Mouse (Mus musculus) B cell, adult (primary cell): ENCODE results near the gene Paqr6. TPM values are rescaled to one million over a fixed set of nuclear protein-coding genes. Genes with fewer than 3 reads are reported as not detected.

ENCODE experiments used
- total RNA-seq: library from RNA; stranded (reverse); gene quantifications from 4 replicates; pipeline ENCODE4 v1.2.4, GENCODE M21; 2023; ENCODE audit not compliant: inconsistent age

The Paqr6 gene
- total RNA-seq = 1.6 to 3.6 TPM (median 1.6 TPM) in 3 of 4 replicates, not detected in the other

GRCm38 (mm10) chr3:88364337-88364736, at the start of gene Paqr6:
Paqr6 (plus strand) TSS chr3:88364584.

DNA sequence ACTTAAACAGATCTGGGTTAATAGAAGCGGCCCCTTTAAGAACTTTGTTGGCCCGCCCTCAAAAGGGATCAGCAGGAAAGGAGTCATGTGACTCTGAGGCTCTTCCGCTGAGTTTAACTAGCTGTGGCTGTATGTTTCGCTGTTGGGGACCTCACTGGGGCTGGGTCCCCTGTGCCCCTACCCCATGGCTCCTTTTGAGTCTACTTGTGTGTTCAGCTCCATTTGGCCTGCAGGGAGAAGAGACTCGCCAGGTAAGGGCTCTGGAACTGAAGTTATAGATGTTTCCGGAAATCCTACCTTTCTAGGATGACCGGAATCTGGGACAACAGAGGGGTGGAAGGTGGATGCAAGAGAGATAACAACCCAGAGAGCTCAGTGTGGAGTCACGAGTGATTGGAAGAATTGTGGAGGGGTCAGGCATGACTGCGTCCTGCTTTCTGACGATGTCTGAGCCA, 39.4 kb upstream of the Paqr6 start, which contains the start of gene Glmp:
Glmp (plus strand) TSS at position 73 of the 455 bp plus-strand sequence.

GRCm38 (mm10) chr3:88336058-88337013, 28.0 kb upstream of the Paqr6 start, which contains the start of the genes Tmem79 and Smg5:
Tmem79 (minus strand) TSS chr3:88336148.
Smg5 (plus strand) TSS chr3:88336260.

DNA sequence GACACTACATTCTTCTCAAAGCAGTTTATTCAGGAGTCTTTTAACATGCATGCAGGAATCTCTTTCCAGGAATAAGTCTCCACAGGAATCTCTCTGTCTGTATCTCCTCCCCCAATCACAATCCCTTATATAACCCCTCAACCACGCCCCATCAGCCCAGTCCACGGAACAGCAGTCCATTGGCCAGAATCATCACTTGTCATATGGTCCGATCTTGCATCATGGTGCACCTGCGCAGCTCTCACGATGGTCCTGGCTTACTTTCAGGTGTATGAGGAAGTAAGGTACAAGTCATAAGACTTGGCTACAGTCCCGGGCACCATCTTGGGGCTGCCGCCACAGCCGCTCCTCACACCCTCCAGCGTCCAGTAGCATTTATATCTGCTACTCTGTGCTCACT, 8.3 kb downstream of the Paqr6 start, which contains the start of gene Bglap3:
Bglap3 (minus strand) TSS at position 101 of the 400 bp plus-strand sequence.

DNA sequence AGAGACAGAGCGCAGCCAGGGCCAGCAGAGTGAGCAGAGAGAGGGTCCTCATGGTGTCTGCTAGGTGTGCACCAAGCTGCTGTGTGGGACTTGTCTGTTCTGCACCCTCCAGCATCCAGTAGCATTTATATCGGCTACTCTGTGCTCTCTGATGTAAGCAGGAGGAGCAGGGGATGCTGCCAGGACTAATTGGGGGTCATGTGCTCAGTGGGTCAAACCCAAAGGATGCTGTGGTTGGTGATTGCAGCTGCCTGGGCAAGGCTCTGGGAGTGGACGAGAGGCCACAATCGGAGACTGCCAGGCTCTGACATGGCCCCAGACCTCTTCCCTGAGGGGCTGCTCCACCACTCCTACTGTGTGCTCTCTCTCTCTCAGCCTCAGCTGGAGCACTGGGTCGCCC, 14.2 kb downstream of the Paqr6 start, which contains the start of gene Bglap2:
Bglap2 (minus strand) TSS at position 101 of the 400 bp plus-strand sequence.

DNA sequence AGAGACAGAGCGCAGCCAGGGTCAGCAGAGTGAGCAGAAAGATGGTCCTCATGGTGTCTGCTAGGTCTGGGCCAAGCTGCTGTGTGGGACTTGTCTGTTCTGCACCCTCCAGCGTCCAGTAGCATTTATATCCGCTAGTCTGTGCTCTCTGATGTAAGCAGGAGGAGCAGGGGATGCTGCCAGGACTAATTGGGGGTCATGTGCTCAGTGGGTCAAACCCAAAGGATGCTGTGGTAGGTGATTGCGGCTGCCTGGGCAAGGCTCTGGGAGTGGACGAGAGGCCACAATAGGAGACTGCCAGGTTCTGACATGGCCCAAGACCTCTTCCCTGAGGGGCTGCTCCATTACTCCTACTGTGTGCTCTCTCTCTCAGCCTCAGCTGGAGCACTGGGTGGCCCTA, 20.0 kb downstream of the Paqr6 start, which contains the start of gene Bglap:
Bglap (minus strand) TSS at position 101 of the 400 bp plus-strand sequence.

DNA sequence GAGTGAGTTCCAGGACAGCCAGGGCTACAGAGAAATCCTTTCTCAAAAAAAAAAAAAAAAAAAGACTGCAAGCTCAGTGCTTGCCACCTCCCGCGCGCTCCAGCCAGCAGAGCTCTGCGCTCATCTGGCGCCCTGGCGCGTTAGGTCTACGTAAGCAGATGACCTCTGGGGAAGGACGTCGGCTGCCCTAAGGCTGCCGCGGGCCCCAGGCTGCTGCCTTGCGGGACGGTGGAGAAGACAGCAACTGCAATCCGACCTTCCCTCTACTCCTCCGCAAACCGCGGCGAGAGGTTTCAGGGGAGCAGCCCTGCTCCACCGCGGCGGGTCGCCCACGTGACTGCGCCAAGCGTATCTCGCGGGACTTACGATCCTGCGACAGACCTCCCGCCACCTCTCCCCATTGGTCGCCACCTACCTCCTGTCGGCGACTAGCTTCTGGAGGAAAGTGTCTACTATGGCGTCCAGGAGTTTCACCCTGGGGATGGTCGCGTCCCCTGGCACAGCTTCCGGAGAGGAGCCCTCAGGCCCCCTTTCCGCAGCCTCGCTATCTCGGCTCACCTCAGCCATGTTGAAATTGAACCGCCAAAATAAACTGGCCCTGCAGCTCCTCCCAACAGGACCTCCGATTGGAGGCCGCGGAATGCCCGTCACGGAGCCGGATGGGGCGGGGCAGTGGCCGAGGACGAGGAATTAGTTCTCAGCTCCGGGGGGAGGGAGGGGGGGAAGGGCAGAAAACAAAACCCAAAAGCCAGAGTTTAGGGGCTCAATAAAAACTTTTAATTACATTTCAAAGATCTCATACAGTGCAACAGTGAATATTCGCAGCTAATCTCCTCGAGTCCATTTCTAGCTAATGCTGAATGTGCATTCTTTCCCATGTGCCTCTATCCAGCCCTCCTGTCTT, 45.6 kb downstream of the Paqr6 start, which contains the start of gene Pmf1:
Pmf1 (minus strand) TSS at position 591 of the 904 bp plus-strand sequence.

Other genes starting within 250 kb of the Paqr6 start
- gene Mef2d, start 222.2 kb upstream of the Paqr6 start, total RNA-seq = 342 to 418 TPM (median 405 TPM) in 4 replicates
- gene Rhbg, start 109.9 kb upstream of the Paqr6 start, total RNA-seq = not detected in 4 replicates
- not detected in 4 replicates for gene Gm38392, start 77.4 kb upstream of the Paqr6 start, total RNA-seq
- gene Tsacc, start 67.6 kb upstream of the Paqr6 start, total RNA-seq = 4.6 to 7.6 TPM (median 6.0 TPM) in 4 replicates
- gene Cct3, start 67.5 kb upstream of the Paqr6 start, total RNA-seq = 150 to 201 TPM (median 177 TPM) in 4 replicates
- 123 to 146 TPM (median 145 TPM) in 4 replicates for gene Glmp, start 39.6 kb upstream of the Paqr6 start, total RNA-seq
- 0.66 to 1.9 TPM (median 1.2 TPM) in 4 replicates for gene Tmem79, start 28.4 kb upstream of the Paqr6 start, total RNA-seq
- 104 to 116 TPM (median 111 TPM) in 4 replicates for gene Smg5, start 28.3 kb upstream of the Paqr6 start, total RNA-seq
- gene Bglap3, start 8.2 kb downstream of the Paqr6 start, total RNA-seq = not detected in 4 replicates
- gene Bglap2, start 14.1 kb downstream of the Paqr6 start, total RNA-seq = not detected in 4 replicates
- gene Bglap, start 19.9 kb downstream of the Paqr6 start, total RNA-seq = not detected in 4 replicates
- 56.7 to 66.9 TPM (median 64.0 TPM) in 4 replicates for gene Pmf1, start 45.7 kb downstream of the Paqr6 start, total RNA-seq
- 18.6 to 22.0 TPM (median 19.8 TPM) in 4 replicates for gene Slc25a44, start 60.6 kb downstream of the Paqr6 start, total RNA-seq
- gene Sema4a, start 96.6 kb downstream of the Paqr6 start, total RNA-seq = 0.63 to 2.2 TPM (median 1.6 TPM) in 4 replicates
- 18.4 to 22.9 TPM (median 21.7 TPM) in 4 replicates for gene Lmna, start 145.4 kb downstream of the Paqr6 start, total RNA-seq
- 1.1 to 1.6 TPM (median 1.4 TPM) in 4 replicates for gene Mex3a, start 167.8 kb downstream of the Paqr6 start, total RNA-seq
- 0.70 to 1.9 TPM (median 0.86 TPM) in 4 replicates for gene Rab25, start 183.7 kb downstream of the Paqr6 start, total RNA-seq
- gene Lamtor2, start 188.5 kb downstream of the Paqr6 start, total RNA-seq = 99.1 to 111 TPM (median 105 TPM) in 4 replicates
- gene Ubqln4, start 189.2 kb downstream of the Paqr6 start, total RNA-seq = 42.9 to 49.4 TPM (median 47.2 TPM) in 4 replicates
- 60.6 to 67.5 TPM (median 65.5 TPM) in 4 replicates for gene Ssr2, start 211.3 kb downstream of the Paqr6 start, total RNA-seq
- 231 to 252 TPM (median 239 TPM) in 4 replicates for gene Arhgef2, start 241.4 kb downstream of the Paqr6 start, total RNA-seq